In genomic region chr15:80361780-80362508, GRCm38 (mm10) we compare ENCODE assay signal across 11 mouse cellular contexts.
"Had no signal": no experiment of that assay in that cellular context is flagged by ENCODE, and none has a peak within 500 bp of the region (broad histone marks: within the 10 kb centered on the region; RNA-seq: fewer than 3 reads in every experiment).

No protein-coding gene starts in this region.

- H3K27ac ChIP-seq: kidney, postnatal 0 days; layer of hippocampus, adult 2 months; liver, embryonic 13.5 days; midbrain, embryonic 12.5 days; neural tube, embryonic 13.5 days had no signal

- DNase-seq: kidney, postnatal 25 days; liver, embryonic 13.5 days; lung, adult 2 months; lung, postnatal 14 days; lung, postnatal 4 days; thymus, adult 18-20 months; thymus, postnatal 36 days had no signal

- H3K9ac ChIP-seq: liver, embryonic 13.5 days; midbrain, embryonic 12.5 days; neural tube, embryonic 13.5 days had no signal

- H3K4me3 ChIP-seq: layer of hippocampus, adult 2 months; liver, embryonic 13.5 days; midbrain, embryonic 12.5 days; neural tube, embryonic 13.5 days had no signal

- H3K4me2 ChIP-seq: liver, embryonic 13.5 days; midbrain, embryonic 12.5 days; neural tube, embryonic 13.5 days had no signal

- H3K27me3 ChIP-seq: midbrain, embryonic 12.5 days; neural tube, embryonic 13.5 days had no signal

- H3K36me3 ChIP-seq: liver, embryonic 13.5 days; midbrain, embryonic 12.5 days; neural tube, embryonic 13.5 days had no signal

- H3K9me3 ChIP-seq: liver, embryonic 13.5 days; midbrain, embryonic 12.5 days; neural tube, embryonic 13.5 days had no signal
